Mouse (Mus musculus) retina, embryonic 14.5 days (tissue): Measurements from ENCODE around the gene March8.

Experiments
- DNase-seq: peaks from one replicate; pipeline ENCODE4 v3.0.0-alpha.2; 2015; ENCODE audit warnings: low spot score

Gene March8

GRCm38 (mm10) chr6:116410436-116410835, 72.6 kb downstream of the March8 start:
- DNase-seq: no peak

- no peak for DNase-seq
Observed at GRCm38 (mm10) chr6:116411716-116412115, 73.9 kb downstream of the March8 start.

- DNase-seq: no peak
Observed at GRCm38 (mm10) chr6:116412546-116413325, 74.9 kb downstream of the March8 start.

- no peak for DNase-seq
Observed at GRCm38 (mm10) chr6:116415126-116415676, 77.4 kb downstream of the March8 start.

GRCm38 (mm10) chr6:116416000-116416552, 78.3 kb downstream of the March8 start:
- no peak for DNase-seq

- DNase-seq: peak; percentile 31
Observed at GRCm38 (mm10) chr6:116417518-116418315, 79.9 kb downstream of the March8 start.

GRCm38 (mm10) chr6:116418487-116418886, 80.7 kb downstream of the March8 start:
- no peak for DNase-seq

- DNase-seq: no peak
Observed at GRCm38 (mm10) chr6:116419699-116420098, 81.9 kb downstream of the March8 start.

- no peak for DNase-seq
Observed at GRCm38 (mm10) chr6:116420271-116420670, 82.4 kb downstream of the March8 start.

- DNase-seq: no peak
Observed at GRCm38 (mm10) chr6:116422991-116423390, 85.2 kb downstream of the March8 start.

GRCm38 (mm10) chr6:116423664-116424063, 85.8 kb downstream of the March8 start:
- no peak for DNase-seq

GRCm38 (mm10) chr6:116427552-116427951, 89.7 kb downstream of the March8 start:
- no peak for DNase-seq

GRCm38 (mm10) chr6:116428282-116428681, 90.5 kb downstream of the March8 start:
- peak; percentile 26 for DNase-seq

GRCm38 (mm10) chr6:116438864-116439263, 101.0 kb downstream of the March8 start:
- DNase-seq: no peak

GRCm38 (mm10) chr6:116439531-116439930, 101.7 kb downstream of the March8 start:
- no peak for DNase-seq

GRCm38 (mm10) chr6:116440447-116440846, 102.6 kb downstream of the March8 start:
- no peak for DNase-seq

GRCm38 (mm10) chr6:116440849-116441248, 103.0 kb downstream of the March8 start:
- DNase-seq: no peak

- DNase-seq: no peak
Observed at GRCm38 (mm10) chr6:116455781-116456180, 118.0 kb downstream of the March8 start.

GRCm38 (mm10) chr6:116456482-116456881, 118.7 kb downstream of the March8 start:
- no peak for DNase-seq

GRCm38 (mm10) chr6:116458728-116459127, 120.9 kb downstream of the March8 start:
- no peak for DNase-seq
